Mouse (Mus musculus): Measurements from ENCODE around the gene Mllt11.

- no peak for TF ChIP-seq CTCF (IDR thresholded peaks at IDR 0.05; ENCODE audit: insufficient read depth, low read depth, low read length)
- TF ChIP-seq POLR2A (IDR thresholded peaks at IDR 0.05; ENCODE audit: insufficient read depth, low read depth, low read length): no peak
Measured at GRCm38 (mm10) chr3:95250783-95251424, 18.9 kb upstream of the Mllt11 start, which contains the start of gene Bnipl.
